Mouse (Mus musculus) E14TG2a.4 (cell line): ENCODE results near the gene Prss45.

Experiments used
- CTCF ChIP-seq: conservative IDR thresholded peaks from 2 replicates; pipeline ENCODE4 v1.5.1; 2014; ENCODE audit warnings: low read length
- POU5F1 ChIP-seq: IDR thresholded peaks from 2 replicates; pipeline ENCODE4 v1.6.1; 2014; ENCODE audit warnings: low read length, borderline replicate concordance

GRCm38 (mm10) chr9:110873681-110874659 is 39.6 kb downstream of the Prss45 start:
- TF ChIP-seq CTCF: no peak
- TF ChIP-seq POU5F1: no peak
